Mouse (Mus musculus): ENCODE measurements around the gene Lrrfip2. TPM values are rescaled to one million over a fixed set of nuclear protein-coding genes. Genes with fewer than 3 reads are reported as not detected.

The Lrrfip2 gene
- polyA plus RNA-seq, 1 experiment from 2014 or later: 43.5 TPM

- no peak for ATAC-seq (ENCODE audit: insufficient number of reproducible peaks, insufficient read depth, low FRiP score, low TSS enrichment)
- Histone ChIP-seq H3K27ac (no peak overlapping the region), H3K9me3 (no peaks in the 10 kb centered on the region), H3K9ac (no peak overlapping the region), H3K4me2 (replicated peaks) (no peak overlapping the region), H3K4me1 (no peaks in the 10 kb centered on the region), H3K27me3 (no peaks in the 10 kb centered on the region), H3K36me3 (peaks cover 62% of the 10 kb centered on the region), H3K4me3 (no peak overlapping the region)
- WGBS: 91% methylated on average over 4 of the region's 4 CpGs
These were observed 122.4 kb downstream of the Lrrfip2 start for GRCm38 (mm10) chr9:111239821-111240220.

- peaks cover 64% of the 10 kb centered on the region for H3K36me3 ChIP-seq
- no peak overlapping the region for H3K9ac ChIP-seq
- no peaks in the 10 kb centered on the region for H3K9me3 ChIP-seq
- no peak for ATAC-seq (ENCODE audit: insufficient number of reproducible peaks, insufficient read depth, low FRiP score, low TSS enrichment)
- H3K4me2 ChIP-seq (replicated peaks): no peak overlapping the region
- no peaks in the 10 kb centered on the region for H3K27me3 ChIP-seq
- 78% methylated on average over 6 of the region's 6 CpGs for WGBS
- no peak overlapping the region for H3K27ac ChIP-seq
- no peaks in the 10 kb centered on the region for H3K4me1 ChIP-seq
- H3K4me3 ChIP-seq: no peak overlapping the region
These were observed 126.0 kb downstream of the Lrrfip2 start for GRCm38 (mm10) chr9:111243384-111243783.

- 80% methylated on average over 6 of the region's 6 CpGs for WGBS
These were observed 128.2 kb downstream of the Lrrfip2 start for GRCm38 (mm10) chr9:111245546-111245945.

GRCm38 (mm10) chr9:111247682-111248246 lies 130.4 kb downstream of the Lrrfip2 start:
- Histone ChIP-seq H3K27ac (no peak overlapping the region), H3K4me3 (no peak overlapping the region), H3K4me1 (no peaks in the 10 kb centered on the region), H3K9ac (no peak overlapping the region), H3K27me3 (no peaks in the 10 kb centered on the region), H3K4me2 (replicated peaks) (no peak overlapping the region), H3K36me3 (peaks cover 69% of the 10 kb centered on the region), H3K9me3 (no peaks in the 10 kb centered on the region)
- 83% methylated on average over 3 of the region's 3 CpGs for WGBS
- ATAC-seq (ENCODE audit: insufficient number of reproducible peaks, insufficient read depth, low FRiP score, low TSS enrichment): no peak

More at GRCm38 (mm10) chr9:111245546-111245945, 128.2 kb downstream of the Lrrfip2 start:
- H3K27ac ChIP-seq: no peak overlapping the region
- H3K4me2 ChIP-seq (replicated peaks): no peak overlapping the region
- H3K27me3 ChIP-seq: no peaks in the 10 kb centered on the region
- peaks cover 62% of the 10 kb centered on the region for H3K36me3 ChIP-seq
- no peaks in the 10 kb centered on the region for H3K4me1 ChIP-seq
- H3K9me3 ChIP-seq: no peaks in the 10 kb centered on the region
- ATAC-seq (ENCODE audit: insufficient number of reproducible peaks, insufficient read depth, low FRiP score, low TSS enrichment): no peak
- H3K4me3 ChIP-seq: no peak overlapping the region
- no peak overlapping the region for H3K9ac ChIP-seq

- no peaks in the 10 kb centered on the region for H3K9me3 ChIP-seq
- no peak overlapping the region for H3K27ac ChIP-seq
- H3K9ac ChIP-seq: no peak overlapping the region
- no peaks in the 10 kb centered on the region for H3K4me1 ChIP-seq
- no peak for ATAC-seq (ENCODE audit: insufficient number of reproducible peaks, insufficient read depth, low FRiP score, low TSS enrichment)
- H3K4me2 ChIP-seq (replicated peaks): no peak overlapping the region
- H3K36me3 ChIP-seq: peaks cover 71% of the 10 kb centered on the region
- WGBS: 75% methylated on average over 7 of the region's 7 CpGs
- no peaks in the 10 kb centered on the region for H3K27me3 ChIP-seq
- H3K4me3 ChIP-seq: no peak overlapping the region
These were observed 134.9 kb downstream of the Lrrfip2 start for GRCm38 (mm10) chr9:111252161-111252869.

GRCm38 (mm10) chr9:111260360-111260985 lies 143.1 kb downstream of the Lrrfip2 start:
- H3K9ac ChIP-seq: no peak overlapping the region
- no peak overlapping the region for H3K4me3 ChIP-seq
- H3K4me2 ChIP-seq (replicated peaks): no peak overlapping the region
- peaks cover 61% of the 10 kb centered on the region for H3K36me3 ChIP-seq
- WGBS: 33% methylated on average over 1 of the region's 1 CpGs
- no peak overlapping the region for H3K27ac ChIP-seq
- ATAC-seq (ENCODE audit: insufficient number of reproducible peaks, insufficient read depth, low FRiP score, low TSS enrichment): no peak
- no peaks in the 10 kb centered on the region for H3K9me3 ChIP-seq
- H3K4me1 ChIP-seq: no peaks in the 10 kb centered on the region
- no peaks in the 10 kb centered on the region for H3K27me3 ChIP-seq

GRCm38 (mm10) chr9:111261356-111261755 lies 144.0 kb downstream of the Lrrfip2 start:
- 82% methylated on average over 4 of the region's 4 CpGs for WGBS
- H3K36me3 ChIP-seq: peaks cover 62% of the 10 kb centered on the region
- H3K27me3 ChIP-seq: no peaks in the 10 kb centered on the region
- no peak overlapping the region for H3K9ac ChIP-seq
- no peak overlapping the region for H3K4me3 ChIP-seq
- no peak overlapping the region for H3K4me2 ChIP-seq (replicated peaks)
- no peaks in the 10 kb centered on the region for H3K4me1 ChIP-seq
- ATAC-seq (ENCODE audit: insufficient number of reproducible peaks, insufficient read depth, low FRiP score, low TSS enrichment): no peak
- H3K27ac ChIP-seq: no peak overlapping the region
- no peaks in the 10 kb centered on the region for H3K9me3 ChIP-seq

- Histone ChIP-seq H3K4me2 (replicated peaks) (no peak overlapping the region), H3K9me3 (no peaks in the 10 kb centered on the region), H3K36me3 (peaks cover 31% of the 10 kb centered on the region), H3K27me3 (no peaks in the 10 kb centered on the region), H3K4me1 (peaks cover 9% of the 10 kb centered on the region), H3K9ac (no peak overlapping the region), H3K27ac (no peak overlapping the region), H3K4me3 (no peak overlapping the region)
- WGBS: 91% methylated on average over 2 of the region's 2 CpGs
- ATAC-seq (ENCODE audit: insufficient number of reproducible peaks, insufficient read depth, low FRiP score, low TSS enrichment): no peak
These were observed 150.6 kb downstream of the Lrrfip2 start for GRCm38 (mm10) chr9:111267998-111268397.

GRCm38 (mm10) chr9:111270606-111271005 lies 153.2 kb downstream of the Lrrfip2 start:
- Histone ChIP-seq H3K4me2 (replicated peaks) (peak overlapping the region; percentile 65), H3K27ac (peak overlapping the region; percentile 92), H3K4me3 (peak overlapping the region; percentile 82), H3K4me1 (peaks cover 31% of the 10 kb centered on the region), H3K9me3 (no peaks in the 10 kb centered on the region), H3K27me3 (no peaks in the 10 kb centered on the region), H3K9ac (peak overlapping the region; percentile 54), H3K36me3 (peaks cover 13% of the 10 kb centered on the region)
- ATAC-seq (ENCODE audit: insufficient number of reproducible peaks, insufficient read depth, low FRiP score, low TSS enrichment): no peak
- 15% methylated on average over 5 of the region's 5 CpGs for WGBS

- WGBS: under 1% methylated on average over 32 of the region's 32 CpGs
- peak overlapping the region; percentile 82 for H3K4me3 ChIP-seq
These were observed 153.7 kb downstream of the Lrrfip2 start for GRCm38 (mm10) chr9:111271056-111271433.

GRCm38 (mm10) chr9:111271434-111272160 lies 154.2 kb downstream of the Lrrfip2 start, which contains the start of the genes Mlh1 and Epm2aip1:
TSS of gene Mlh1 (minus strand) at chr9:111271791.
TSS of gene Epm2aip1 (plus strand) at chr9:111271929.
- peak; percentile 99 for ATAC-seq (ENCODE audit: insufficient number of reproducible peaks, insufficient read depth, low FRiP score, low TSS enrichment)
- peaks cover 11% of the 10 kb centered on the region for H3K36me3 ChIP-seq
- no peaks in the 10 kb centered on the region for H3K27me3 ChIP-seq
- peak within 1 kb of the TSS; percentile 82 for H3K4me3 ChIP-seq
- H3K27ac ChIP-seq: peak within 1 kb of the TSS; percentile 95
- no peaks in the 10 kb centered on the region for H3K9me3 ChIP-seq
- H3K4me1 ChIP-seq: peaks cover 31% of the 10 kb centered on the region
- H3K4me2 ChIP-seq (replicated peaks): peak within 1 kb of the TSS; percentile 70
- H3K9ac ChIP-seq: peak within 1 kb of the TSS; percentile 87
- WGBS: under 1% methylated on average over 64 of the region's 64 CpGs

More at GRCm38 (mm10) chr9:111271056-111271433, 153.7 kb downstream of the Lrrfip2 start:
- peak overlapping the region; percentile 54 for H3K9ac ChIP-seq
- no peaks in the 10 kb centered on the region for H3K27me3 ChIP-seq
- H3K9me3 ChIP-seq: no peaks in the 10 kb centered on the region
- peaks cover 13% of the 10 kb centered on the region; the same call in 1 of the 2 replicates for H3K36me3 ChIP-seq
- peak; percentile 75 for ATAC-seq (ENCODE audit: insufficient number of reproducible peaks, insufficient read depth, low FRiP score, low TSS enrichment)
- peak overlapping the region; percentile 92 for H3K27ac ChIP-seq
- H3K4me2 ChIP-seq (replicated peaks): peak overlapping the region; percentile 65
- peaks cover 31% of the 10 kb centered on the region for H3K4me1 ChIP-seq
